Comparison of ENCODE assay signal across 8 mouse cellular contexts in genomic region chr4:89575529-89575928, GRCm38 (mm10).
A peak's percentile ranks its signal among the peaks of the same experiment; 100 is the strongest.
DNase-seq lines count a peak whose midpoint lies in the region; ATAC-seq lines count a peak whose summit lies in the region.

No protein-coding gene starts in this region.

- 27% methylated on average over 10 of the region's 10 CpGs for WGBS in liver, embryonic 11.5 days
- WGBS in forebrain, embryonic 11.5 days: 12% methylated on average over 10 of the region's 10 CpGs

- no peaks in the 10 kb centered on the region for H3K4me1 ChIP-seq in liver, embryonic 11.5 days (replicated peaks; ENCODE audit: control insufficient read depth, insufficient read depth, low read length)
- H3K4me1 ChIP-seq in forebrain, embryonic 11.5 days (replicated peaks; ENCODE audit: control insufficient read depth, insufficient read depth, low read length): no peaks in the 10 kb centered on the region

- no peaks in the 10 kb centered on the region for H3K9me3 ChIP-seq in liver, embryonic 11.5 days (ENCODE audit: control insufficient read depth, low read length)
- H3K9me3 ChIP-seq in forebrain, embryonic 11.5 days (ENCODE audit: control insufficient read depth, low read length): no peaks in the 10 kb centered on the region

- no peak overlapping the region for H3K4me3 ChIP-seq in liver, embryonic 11.5 days (ENCODE audit: low read depth, low read length)
- no peak overlapping the region for H3K4me3 ChIP-seq in forebrain, embryonic 11.5 days (ENCODE audit: low read depth, low read length)

- H3K27me3 ChIP-seq in liver, embryonic 11.5 days (replicated peaks; ENCODE audit: control insufficient read depth, insufficient read depth, low read length): no peaks in the 10 kb centered on the region
- no peaks in the 10 kb centered on the region for H3K27me3 ChIP-seq in forebrain, embryonic 11.5 days (ENCODE audit: control insufficient read depth, insufficient read depth, low read length)

- H3K4me2 ChIP-seq in liver, embryonic 11.5 days: no peak overlapping the region
- no peak overlapping the region for H3K4me2 ChIP-seq in forebrain, embryonic 11.5 days (ENCODE audit: low read depth, low read length, severe bottlenecking)

- DNase-seq in liver: peak; percentile 11
- DNase-seq in liver, embryonic 11.5 days (ENCODE audit: low spot score): no peak
- peak; percentile 54 for DNase-seq in adrenal gland, postnatal 14 days
- peak; percentile 78 for DNase-seq in forebrain, embryonic 11.5 days (ENCODE audit: low spot score)
- peak; percentile 58 to 60 for DNase-seq in kidney, postnatal 4 days
- DNase-seq in mesoderm, embryonic 11.5 days (ENCODE audit: low read depth, low spot score): peak; percentile 49
- peak; percentile 28 to 39 for DNase-seq in right cerebral cortex, postnatal 36 days (ENCODE audit: low spot score in 2 of 2)
- no peak for DNase-seq in yolk sac, embryonic 10.5 days (ENCODE audit: low spot score)

- H3K36me3 ChIP-seq in liver, embryonic 11.5 days (ENCODE audit: control insufficient read depth, insufficient read depth, low read length): no peaks in the 10 kb centered on the region
- H3K36me3 ChIP-seq in forebrain, embryonic 11.5 days (ENCODE audit: control insufficient read depth, insufficient read depth, low read length): no peaks in the 10 kb centered on the region

- no peak overlapping the region for H3K27ac ChIP-seq in liver, embryonic 11.5 days (ENCODE audit: low read depth, low read length)
- H3K27ac ChIP-seq in forebrain, embryonic 11.5 days (ENCODE audit: low read depth, low read length): no peak overlapping the region

- H3K9ac ChIP-seq in liver, embryonic 11.5 days (ENCODE audit: low read depth, low read length): no peak overlapping the region
- no peak overlapping the region for H3K9ac ChIP-seq in forebrain, embryonic 11.5 days (ENCODE audit: low read length)

- no peak for ATAC-seq in liver, embryonic 11.5 days (replicated peaks; ENCODE audit: low FRiP score)
- peak; percentile 88 for ATAC-seq in forebrain, embryonic 11.5 days (replicated peaks; ENCODE audit: low FRiP score)

Comparison
In these comparisons a context has a peak if more than half of its experiments do, and no peak if none do; other contexts are left out.
1. DNase-seq: peak in liver (single experiment), adrenal gland, postnatal 14 days (single experiment), forebrain, embryonic 11.5 days (single experiment), kidney, postnatal 4 days (2 of 2), mesoderm, embryonic 11.5 days (single experiment) and right cerebral cortex, postnatal 36 days (2 of 2); none in liver, embryonic 11.5 days (single experiment) and yolk sac, embryonic 10.5 days (single experiment).